Mouse (Mus musculus) gastrocnemius, adult 8-10 months (tissue): ENCODE results near the gene Slc35g1. TPM values are rescaled to one million over a fixed set of nuclear protein-coding genes. Genes with fewer than 3 reads are reported as not detected.

Experiments used
- total RNA-seq, 4 experiments: library from RNA; stranded (reverse); gene quantifications; 2 replicates each; pipeline ENCODE4 v1.2.4; 2022

Gene Slc35g1
- total RNA-seq, 4 experiments from 2014 or later = 1.8 to 2.3 (median 1.9) TPM

Other genes starting within 250 kb of the Slc35g1 start
- 10 to 100 TPM in 2 of 4 experiments, 1 to 10 TPM in 2; 7.6 to 11.5 (median 9.4) TPM for gene Fra10ac1, start 171.8 kb upstream of the Slc35g1 start, total RNA-seq
- 1 to 10 TPM; 1.7 to 4.1 (median 3.1) TPM for gene Lgi1, start 131.4 kb upstream of the Slc35g1 start, total RNA-seq
- gene Plce1, start 85.1 kb downstream of the Slc35g1 start, total RNA-seq = 1 to 10 TPM; 4.8 to 6.6 (median 6.1) TPM